Mouse (Mus musculus) ES-E14 (cell line): ENCODE results near the gene Dazap2. TPM values are rescaled to one million over a fixed set of nuclear protein-coding genes. Genes with fewer than 3 reads are reported as not detected.

Experiments
- DNase-seq: peaks from one replicate; pipeline ENCODE4 v3.0.0-alpha.2; 2013; ENCODE audit warnings: low read depth, low spot score
- H3K27ac ChIP-seq: 2 replicates; pipeline ENCODE4 v1.5.1; 2012; ENCODE audit warnings: low read depth, mild to moderate bottlenecking, low read length, moderate library complexity, mixed read lengths; ENCODE audit not compliant: poor library complexity, insufficient read depth, severe bottlenecking
- H3K36me3 ChIP-seq: 2 replicates; pipeline ENCODE4 v1.6.1; 2012; ENCODE audit warnings: mild to moderate bottlenecking, low read length, moderate library complexity, mixed read lengths; ENCODE audit not compliant: control insufficient read depth, poor library complexity, insufficient read depth, severe bottlenecking
- H3K4me1 ChIP-seq, 2 experiments: fragments of 150-350 bp in 1 of 2; sonication (generic) in 1 of 2; 2 replicates each; pipeline ENCODE4 v1.6.1; 2012; ENCODE audit warnings: low read length in 2 of 2, mild to moderate bottlenecking in 1 of 2, mixed read lengths in 1 of 2; ENCODE audit not compliant: control insufficient read depth in 2 of 2, insufficient read depth in 2 of 2, poor library complexity in 1 of 2
- H3K4me3 ChIP-seq, 2 experiments: fragments of 150-350 bp in 1 of 2; sonication (generic) in 1 of 2; 2 replicates each; pipeline ENCODE4 v1.5.1; 2012; ENCODE audit warnings: low read length in 2 of 2, low read depth in 1 of 2, mild to moderate bottlenecking in 1 of 2, mixed read lengths in 1 of 2; ENCODE audit not compliant: insufficient read depth in 1 of 2, poor library complexity in 1 of 2, severe bottlenecking in 1 of 2
- H3K9ac ChIP-seq: 2 replicates; pipeline ENCODE4 v1.6.1; 2012; ENCODE audit warnings: low read depth, mild to moderate bottlenecking, low read length, mixed read lengths; ENCODE audit not compliant: poor library complexity, insufficient read depth, severe bottlenecking
- H3K9me3 ChIP-seq: fragments of 150-350 bp; sonication (generic); 2 replicates; pipeline ENCODE4 v1.6.1; 2012; ENCODE audit warnings: low read depth, mild to moderate bottlenecking, low read length; ENCODE audit not compliant: control insufficient read depth, insufficient read depth
- CHD2 ChIP-seq: IDR thresholded peaks from 2 replicates; pipeline ENCODE4 v1.6.1; 2014; ENCODE audit warnings: mild to moderate bottlenecking, low read depth, low read length, inconsistent platforms
- HCFC1 ChIP-seq: IDR thresholded peaks from 2 replicates; pipeline ENCODE4 v1.6.1; 2012; ENCODE audit warnings: low read length, inconsistent platforms, borderline replicate concordance; ENCODE audit not compliant: insufficient read depth
- MAFK ChIP-seq: IDR thresholded peaks from 2 replicates; pipeline ENCODE4 v1.6.1; 2014; ENCODE audit warnings: mild to moderate bottlenecking, low read depth, low read length, inconsistent platforms; ENCODE audit not compliant: insufficient read depth
- ZC3H11A ChIP-seq: IDR thresholded peaks from 2 replicates; pipeline ENCODE4 v1.6.1; 2012; ENCODE audit warnings: low read depth, mild to moderate bottlenecking, inconsistent platforms, low read length, borderline replicate concordance
- ZNF384 ChIP-seq: IDR thresholded peaks from 2 replicates; pipeline ENCODE4 v1.6.1; 2012; ENCODE audit warnings: low read depth, low read length, inconsistent platforms
- in situ Hi-C, 2 experiments: fragments of 600-800 bp; cut with MboI; formaldehyde crosslinking; loops; one replicate each; pipeline ENCODE4 v1.15.1; 2025; ENCODE audit warnings: low sequenced_read_pairs in 2 of 2, inconsistent platforms in 1 of 2; ENCODE audit not compliant: unreplicated experiment in 2 of 2
- total RNA-seq: library from RNA; depleted of rRNA; stranded (reverse); fragments of 300-350 nt; gene quantifications from 2 replicates; pipeline ENCODE4 v1.2.3, GENCODE M21; 2012

Dazap2 gene
- total RNA-seq, 1 experiment: 27.6 TPM

GRCm38 (mm10) chr15:100641226-100641810 is 26.2 kb downstream of the Dazap2 start:
- in situ Hi-C loops: no loop called here
- no peak overlapping the region for H3K4me3 ChIP-seq
- H3K36me3 ChIP-seq: no peaks in the 10 kb centered on the region; the same call in 1 of the 2 replicates
- peaks cover 0 to 22% of the 10 kb centered on the region in 2 experiments; a peak in 1 of 4 replicates for H3K4me1 ChIP-seq
- DNase-seq: no peak
- H3K27ac ChIP-seq: no peak overlapping the region
- no peak for TF ChIP-seq HCFC1
- no peak for TF ChIP-seq CHD2
- no peak for TF ChIP-seq MAFK
- TF ChIP-seq ZC3H11A: no peak
- TF ChIP-seq ZNF384: no peak
- H3K9ac ChIP-seq: no peak overlapping the region
- no peaks in the 10 kb centered on the region for H3K9me3 ChIP-seq

- Histone ChIP-seq H3K27ac (no peak overlapping the region), H3K36me3 (no peaks in the 10 kb centered on the region; the same call in 1 of the 2 replicates), H3K4me1 (peaks cover 0 to 22% of the 10 kb centered on the region in 2 experiments; a peak in 1 of 4 replicates), H3K9me3 (no peaks in the 10 kb centered on the region), H3K9ac (no peak overlapping the region), H3K4me3 (no peak overlapping the region)
- TF ChIP-seq HCFC1 (no peak), MAFK (no peak), ZNF384 (no peak), ZC3H11A (no peak), CHD2 (no peak)
- DNase-seq: no peak
- in situ Hi-C loops: no loop called here
Observed at GRCm38 (mm10) chr15:100642451-100642850, 27.3 kb downstream of the Dazap2 start.

GRCm38 (mm10) chr15:100646161-100646560 is 31.0 kb downstream of the Dazap2 start:
- no peak for DNase-seq
- no peak for TF ChIP-seq ZNF384
- no peak for TF ChIP-seq HCFC1
- TF ChIP-seq ZC3H11A: no peak
- TF ChIP-seq CHD2: no peak
- no peak for TF ChIP-seq MAFK
- Histone ChIP-seq H3K9ac (no peak overlapping the region), H3K36me3 (no peaks in the 10 kb centered on the region; the same call in 1 of the 2 replicates), H3K9me3 (no peaks in the 10 kb centered on the region), H3K4me3 (no peak overlapping the region), H3K4me1 (peaks cover 2 to 15% of the 10 kb centered on the region in 2 experiments; a peak in 2 of 4 replicates), H3K27ac (no peak overlapping the region)
- in situ Hi-C loops: no loop called here

GRCm38 (mm10) chr15:100650111-100650510 is 35.0 kb downstream of the Dazap2 start:
- H3K36me3 ChIP-seq: no peaks in the 10 kb centered on the region
- peaks cover 2 to 8% of the 10 kb centered on the region in 2 experiments; a peak in 2 of 4 replicates for H3K4me1 ChIP-seq
- no peak overlapping the region for H3K27ac ChIP-seq
- H3K4me3 ChIP-seq: no peak overlapping the region
- no peak for DNase-seq
- H3K9me3 ChIP-seq: no peaks in the 10 kb centered on the region
- TF ChIP-seq ZC3H11A: no peak
- no peak for TF ChIP-seq HCFC1
- TF ChIP-seq CHD2: no peak
- no peak for TF ChIP-seq ZNF384
- TF ChIP-seq MAFK: no peak
- no peak overlapping the region for H3K9ac ChIP-seq
- in situ Hi-C loops: no loop called here
